Mouse (Mus musculus) heart, postnatal 0 days (tissue): ENCODE data around the gene Themis3.

Source experiments
- CTCF ChIP-seq: IDR thresholded peaks from 2 replicates; pipeline ENCODE4 v1.5.1; 2016; ENCODE audit warnings: antibody characterized with exemption, control low read depth, low read depth
- EP300 ChIP-seq: IDR thresholded peaks from 2 replicates; pipeline ENCODE4 v1.6.1; 2016; ENCODE audit warnings: antibody characterized with exemption, low read depth

- TF ChIP-seq CTCF (no peak), EP300 (no peak)
These were observed 77.5 kb downstream of the Themis3 start for GRCm38 (mm10) chr17:66516953-66517352.
